Mouse (Mus musculus): ENCODE measurements at regions not wholly inside any gene's neighbourhood (a gene's known extent, or its start where the extent isn't known, plus 50 kb on each side); places are given as distances from the start of the nearest gene placed in this dataset.

GRCm38 (mm10) chr16:97670131-97671038, 59.4 kb upstream of the Tmprss2 start:
- peak; percentile 18; the same call in 1 of the 2 replicates for TF ChIP-seq CTCF (IDR thresholded peaks at IDR 0.05; ENCODE audit: borderline replicate concordance, insufficient read depth, low read length)
- TF ChIP-seq POLR2A (IDR thresholded peaks at IDR 0.05; ENCODE audit: low read depth, low read length): no peak

Measured in embryonic fibroblast, embryonic 13.5 days (primary cell).